Mouse (Mus musculus): Measurements from ENCODE around the gene Gm7879. TPM values are rescaled to one million over a fixed set of nuclear protein-coding genes. Genes with fewer than 3 reads are reported as not detected.
A peak's percentile ranks its signal among the peaks of the same experiment; 100 is the strongest.
"Not testable (repeated sequence)": the region's sequence is repeated elsewhere in the genome, so short reads cannot be mapped to it uniquely, and the experiment has no call there.

Gm7879 gene
- 3.5 and 8.0 TPM in 2 replicates for total RNA-seq (2014; fragmentation: Nextera tagmentation)
- 13.4 and 14.1 TPM in 2 replicates for total RNA-seq (2017)

DNA sequence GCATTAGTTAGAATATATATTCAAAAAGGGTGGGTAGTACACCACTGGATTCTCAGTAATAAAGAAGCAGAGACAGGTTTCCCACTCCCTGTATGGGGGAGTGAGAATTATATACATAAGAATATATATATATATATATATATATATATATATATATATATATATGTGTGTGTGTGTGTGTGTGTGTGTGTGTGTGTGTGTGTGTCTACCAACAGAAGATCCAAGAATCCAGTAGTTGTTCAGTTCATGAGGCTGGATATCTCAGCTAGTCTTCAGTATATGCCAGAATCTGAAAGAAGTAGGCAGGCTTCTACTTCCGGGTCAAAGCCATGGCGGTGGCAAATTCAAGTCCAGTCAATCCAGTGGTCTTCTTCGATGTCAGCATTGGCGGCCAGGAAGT is at the start of gene Gm7879:
Gm7879 (plus strand) TSS at position 301 of the 400 bp plus-strand sequence.
- ATAC-seq (replicated peaks; ENCODE audit: poor library complexity, severe bottlenecking) = not testable (repeated sequence)

DNA sequence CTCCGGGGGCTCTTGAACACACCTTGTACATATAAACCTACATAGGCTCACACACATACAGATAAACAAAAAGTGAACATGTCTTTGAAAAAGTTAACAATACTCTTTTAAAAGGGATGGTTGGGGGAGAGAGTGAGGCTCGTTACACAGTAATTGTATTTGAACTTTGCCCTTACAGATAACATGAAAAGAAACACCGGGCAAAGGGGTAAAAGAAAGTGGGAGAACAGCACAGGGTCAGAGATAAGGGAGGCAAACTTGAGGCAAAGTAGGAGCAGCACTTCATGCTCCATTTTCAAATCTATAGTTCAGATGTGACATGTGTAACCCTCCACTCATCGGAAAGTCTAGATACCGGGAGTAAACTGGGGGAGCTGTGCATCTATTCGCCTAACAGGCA is 49.3 kb upstream of the Gm7879 start:
- no peak for ATAC-seq (replicated peaks; ENCODE audit: poor library complexity, severe bottlenecking)

DNA sequence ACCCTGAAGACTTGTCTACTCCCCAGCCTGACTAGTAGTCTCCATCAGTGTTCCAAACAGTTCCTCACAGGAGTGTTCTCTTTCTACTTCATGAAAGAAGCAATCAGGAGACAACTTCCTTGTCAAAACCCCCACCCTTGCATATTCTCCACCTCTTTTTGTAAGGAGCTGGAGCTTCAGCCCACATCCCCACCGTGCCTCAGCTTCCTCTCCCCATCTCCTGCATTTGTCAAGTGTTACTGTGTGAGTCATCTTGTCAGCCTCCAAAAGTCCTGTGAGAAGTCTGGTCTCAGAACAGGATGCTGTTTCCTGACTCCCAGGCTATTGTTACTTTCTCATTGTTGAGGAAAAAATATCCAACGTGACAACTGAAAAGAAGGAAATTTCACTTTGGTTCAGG is 47.6 kb upstream of the Gm7879 start:
- no peak for ATAC-seq (replicated peaks; ENCODE audit: poor library complexity, severe bottlenecking)

DNA sequence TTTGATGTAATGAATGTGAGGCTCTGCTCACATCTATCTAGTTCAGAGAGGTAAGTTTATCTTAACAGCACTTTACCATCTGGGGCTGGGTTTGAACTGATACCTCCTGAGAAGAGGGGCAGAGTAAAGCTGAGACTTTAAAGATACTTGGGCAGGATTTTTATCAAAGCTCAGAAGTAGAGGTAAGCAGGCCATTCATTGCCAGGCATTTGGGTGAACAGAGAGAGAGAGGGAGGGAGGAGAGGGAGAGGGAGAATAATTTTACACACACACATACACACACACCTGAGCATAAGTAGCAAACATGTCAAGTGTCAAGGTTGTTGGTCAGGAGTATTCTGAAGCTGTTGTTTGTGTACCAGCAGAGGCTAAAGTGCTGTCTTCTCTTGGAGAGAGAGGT is 44.7 kb upstream of the Gm7879 start, which contains the start of gene Cd38:
Cd38 (plus strand) TSS at position 301 of the 400 bp plus-strand sequence.
- ATAC-seq (replicated peaks; ENCODE audit: poor library complexity, severe bottlenecking) = no peak

DNA sequence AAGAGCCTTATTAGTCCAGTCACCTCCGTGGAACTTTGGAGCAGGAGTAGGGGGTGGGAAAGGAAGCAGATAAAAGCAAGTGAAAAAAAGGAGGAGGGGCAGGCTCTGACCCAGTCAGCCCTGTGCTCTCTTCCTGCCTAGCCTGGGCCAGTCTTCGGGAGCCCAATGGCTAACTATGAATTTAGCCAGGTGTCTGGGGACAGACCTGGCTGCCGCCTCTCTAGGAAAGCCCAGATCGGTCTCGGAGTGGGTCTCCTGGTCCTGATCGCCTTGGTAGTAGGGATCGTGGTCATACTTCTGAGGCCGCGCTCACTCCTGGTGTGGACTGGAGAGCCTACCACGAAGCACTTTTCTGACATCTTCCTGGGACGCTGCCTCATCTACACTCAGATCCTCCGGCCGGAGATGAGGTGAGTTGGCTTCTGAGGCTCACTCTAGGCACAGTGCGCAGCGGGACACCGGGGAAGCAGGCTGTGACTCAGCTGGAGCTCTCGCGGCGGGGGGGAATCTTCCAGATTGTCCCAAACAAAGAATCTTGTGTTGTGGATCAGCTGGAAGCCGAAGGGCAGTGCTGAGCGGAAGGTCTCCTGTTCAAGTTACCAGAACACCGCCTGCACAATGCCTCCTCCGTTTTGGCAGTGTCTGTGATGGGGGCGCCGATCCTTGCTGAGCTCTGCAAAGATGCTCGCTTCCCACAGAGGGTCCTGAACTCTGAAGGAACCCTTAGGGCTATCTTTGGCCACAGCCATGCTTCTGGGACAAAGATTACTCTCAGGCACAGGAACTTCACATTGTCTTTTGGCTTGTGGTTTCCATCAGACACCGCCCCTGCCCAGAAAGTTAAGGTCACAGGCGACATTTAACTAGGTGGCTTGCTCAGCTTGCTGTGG is 44.0 kb upstream of the Gm7879 start:
- ATAC-seq (replicated peaks; ENCODE audit: poor library complexity, severe bottlenecking) = peak; percentile 46

- ATAC-seq (replicated peaks; ENCODE audit: poor library complexity, severe bottlenecking) = peak; percentile 70
Measured at GRCm38 (mm10) chr5:43871845-43872244, 41.1 kb upstream of the Gm7879 start.

DNA sequence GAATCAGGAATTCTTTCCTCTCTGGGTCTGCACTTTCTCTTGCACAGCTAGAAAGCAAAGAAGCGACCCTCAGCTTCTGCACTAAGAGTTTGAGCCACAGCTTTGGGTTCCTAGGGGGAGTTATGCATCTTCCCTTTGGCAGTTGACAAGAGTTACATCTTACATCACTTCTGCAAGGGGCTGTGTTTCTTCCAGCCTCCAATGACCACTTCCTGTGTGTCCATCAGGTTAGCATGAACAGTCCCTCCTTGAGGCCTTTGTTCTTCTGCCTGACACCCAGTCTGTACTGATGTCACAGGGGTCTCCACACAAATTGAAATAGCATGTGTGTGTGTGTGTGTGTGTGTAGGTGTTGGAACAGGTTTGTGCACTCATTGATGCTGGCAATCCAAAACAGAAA is 40.3 kb upstream of the Gm7879 start:
- peak; percentile 70 for ATAC-seq (replicated peaks; ENCODE audit: poor library complexity, severe bottlenecking)

GRCm38 (mm10) chr5:43882034-43882433 is 30.9 kb upstream of the Gm7879 start:
- peak; percentile 81 for ATAC-seq (replicated peaks; ENCODE audit: poor library complexity, severe bottlenecking)

DNA sequence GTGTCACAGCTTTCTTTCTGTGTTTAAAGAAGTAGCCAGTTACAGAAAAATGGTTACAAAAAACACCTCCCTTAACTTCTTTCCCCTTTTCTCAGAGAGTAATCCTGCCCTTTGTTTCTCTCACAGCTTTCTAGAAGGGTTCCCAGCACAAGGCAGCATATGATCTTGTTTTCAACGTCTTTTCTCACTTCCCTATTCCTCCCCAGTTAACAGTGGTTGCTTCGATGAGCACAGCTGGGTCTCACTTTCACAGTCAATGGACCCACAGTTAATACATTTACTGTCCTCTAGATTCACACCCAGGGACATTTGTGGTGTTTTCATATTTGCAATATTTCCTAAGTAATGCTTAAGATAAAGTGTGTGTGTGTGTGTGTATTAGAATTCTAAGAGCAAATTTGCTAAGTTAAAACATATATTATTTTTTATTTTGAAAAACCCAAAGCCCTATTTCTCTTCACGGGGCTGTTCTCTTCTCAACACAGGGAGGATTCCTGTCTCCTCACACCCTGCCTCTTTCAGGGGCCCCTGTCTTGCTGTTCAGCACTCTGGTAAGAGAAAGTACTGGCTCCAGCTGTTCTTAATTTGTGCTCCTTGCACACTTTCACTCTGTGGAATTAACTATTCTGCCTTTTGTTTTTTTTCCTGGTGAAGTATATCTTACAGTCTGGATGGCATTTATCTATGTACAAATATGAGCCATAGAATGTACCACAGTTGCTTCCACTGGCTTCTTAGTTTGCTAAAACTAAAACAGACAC is 27.7 kb upstream of the Gm7879 start:
- peak; percentile 68 for ATAC-seq (replicated peaks; ENCODE audit: poor library complexity, severe bottlenecking)

GRCm38 (mm10) chr5:43892386-43892785 is 20.6 kb upstream of the Gm7879 start:
- ATAC-seq (replicated peaks; ENCODE audit: poor library complexity, severe bottlenecking) = peak; percentile 78

DNA sequence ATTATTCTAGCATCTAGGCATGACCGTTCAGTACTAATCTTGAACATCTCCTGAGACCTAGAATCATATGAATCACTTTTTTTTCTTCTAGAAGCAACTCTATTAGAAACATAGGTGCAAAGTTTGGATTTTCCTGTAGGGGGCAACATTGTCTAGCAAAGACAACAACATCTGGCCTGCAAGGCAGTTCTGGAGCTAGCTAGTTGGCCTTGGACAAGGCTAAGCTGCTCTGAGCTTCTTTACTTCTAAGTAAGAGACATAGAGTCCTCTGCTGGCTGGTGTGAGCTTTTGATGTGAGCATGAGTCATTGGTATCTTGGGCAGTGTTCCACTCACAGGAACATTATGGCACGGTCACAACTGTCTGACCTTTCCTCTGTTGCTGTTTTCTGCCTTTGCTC is 18.8 kb upstream of the Gm7879 start:
- ATAC-seq (replicated peaks; ENCODE audit: poor library complexity, severe bottlenecking) = peak; percentile 75

DNA sequence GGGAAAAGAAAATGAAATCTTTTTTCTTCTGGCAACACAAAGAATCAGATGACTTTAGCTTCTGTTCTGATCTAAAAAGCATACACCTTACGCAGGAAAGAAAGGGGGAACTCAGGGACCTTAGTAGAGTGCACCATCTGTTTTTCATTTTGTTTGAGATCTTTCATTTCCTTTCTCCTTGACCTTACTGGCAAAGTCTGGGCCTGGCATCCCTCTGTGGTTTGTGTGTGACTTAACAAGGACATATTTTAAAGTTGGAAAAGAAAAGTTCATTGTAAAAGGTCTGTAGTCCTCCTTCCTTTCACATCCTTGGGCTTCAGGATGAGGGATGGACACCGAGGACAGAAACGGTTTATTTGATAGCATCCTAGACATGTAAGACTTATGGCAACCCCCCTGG is 17.0 kb upstream of the Gm7879 start:
- no peak for ATAC-seq (replicated peaks; ENCODE audit: poor library complexity, severe bottlenecking)

GRCm38 (mm10) chr5:43904685-43905084 is 8.3 kb upstream of the Gm7879 start:
- ATAC-seq (replicated peaks; ENCODE audit: poor library complexity, severe bottlenecking) = no peak

- no peak for ATAC-seq (replicated peaks; ENCODE audit: poor library complexity, severe bottlenecking)
Measured at GRCm38 (mm10) chr5:43909213-43909612, 3.7 kb upstream of the Gm7879 start.

DNA sequence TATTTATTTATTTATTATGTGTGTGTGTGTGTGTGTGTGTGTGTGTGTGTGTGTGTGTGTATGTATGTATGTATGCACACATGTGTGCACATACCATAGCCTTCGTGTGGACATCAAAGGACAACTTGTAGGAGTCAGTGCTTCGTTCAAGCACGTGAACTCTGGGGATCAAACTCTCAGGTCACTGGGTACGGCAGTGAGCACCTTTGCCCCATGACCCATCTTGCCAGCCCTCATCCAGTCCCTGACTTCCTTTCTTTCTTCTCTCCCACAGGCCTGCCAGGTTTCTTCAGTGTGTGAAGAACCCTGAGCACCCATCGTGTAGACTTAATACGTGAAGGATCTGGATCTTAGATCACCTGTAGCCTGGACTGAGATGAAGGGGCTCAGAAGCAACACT is 2.9 kb upstream of the Gm7879 start:
- no peak for ATAC-seq (replicated peaks; ENCODE audit: poor library complexity, severe bottlenecking)

GRCm38 (mm10) chr5:43915261-43915886 is 2.4 kb downstream of the Gm7879 start:
- ATAC-seq (replicated peaks; ENCODE audit: poor library complexity, severe bottlenecking) = peak; percentile 81

DNA sequence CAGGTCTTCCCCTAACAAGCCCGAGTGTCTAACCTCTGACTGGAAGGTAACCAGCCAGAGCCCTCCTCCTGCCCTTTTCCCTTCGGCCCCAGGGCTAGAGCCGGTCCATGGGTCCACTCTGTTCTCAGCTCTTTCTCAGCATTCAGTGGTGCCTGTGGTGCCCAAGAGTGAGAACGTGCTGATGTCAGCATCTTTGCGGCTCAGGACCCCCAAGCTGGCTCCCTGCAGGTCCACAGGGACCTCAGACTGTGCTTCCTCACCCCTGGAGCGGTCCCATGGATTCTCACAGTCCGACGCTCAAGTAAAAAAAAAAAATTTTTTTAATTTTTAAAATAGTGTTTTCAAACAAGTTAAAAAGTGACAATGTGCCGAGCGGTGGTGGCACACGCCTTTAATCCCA is 8.9 kb downstream of the Gm7879 start:
- no peak for ATAC-seq (replicated peaks; ENCODE audit: poor library complexity, severe bottlenecking)

DNA sequence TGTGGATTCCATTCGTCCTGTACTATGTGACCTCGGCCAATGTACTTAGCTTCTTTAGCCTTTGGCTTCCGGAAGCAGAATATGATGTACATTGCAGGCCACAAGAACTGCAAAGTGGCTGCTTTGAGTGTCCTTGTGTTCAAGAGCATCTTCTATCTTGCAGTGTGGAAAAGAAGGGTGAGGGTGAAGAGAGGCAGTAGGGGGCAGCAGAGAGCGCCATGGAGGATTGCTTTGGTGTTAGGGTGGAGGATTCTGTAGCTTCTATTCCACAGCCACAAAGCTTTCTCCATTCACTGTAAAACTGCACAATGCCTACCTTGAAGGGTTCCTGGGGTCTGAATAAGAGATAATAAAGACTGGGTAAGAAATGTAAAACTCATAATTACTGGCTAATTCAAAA is 11.0 kb downstream of the Gm7879 start:
- peak; percentile 82 for ATAC-seq (replicated peaks; ENCODE audit: poor library complexity, severe bottlenecking)

GRCm38 (mm10) chr5:43927729-43928128 is 14.8 kb downstream of the Gm7879 start:
- ATAC-seq (replicated peaks; ENCODE audit: poor library complexity, severe bottlenecking) = no peak

DNA sequence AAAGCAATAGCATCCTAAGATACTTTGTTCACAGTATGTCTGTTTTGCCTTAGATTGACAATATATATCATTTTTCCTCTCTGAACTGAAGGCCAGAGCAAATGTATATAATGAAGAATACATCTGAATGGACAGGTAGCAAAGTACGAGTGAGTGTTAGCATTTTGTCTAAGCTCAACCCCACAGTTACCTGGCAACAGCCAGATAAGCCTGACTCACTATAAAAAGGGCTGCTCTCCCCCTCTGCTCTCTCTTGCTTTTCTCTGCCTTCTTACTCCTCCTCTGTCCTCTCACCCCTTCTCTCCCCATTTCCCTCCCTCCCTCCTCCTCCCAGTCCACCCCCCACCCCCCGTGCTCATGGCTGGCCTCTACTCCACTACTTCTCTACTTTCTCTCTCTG is 20.3 kb downstream of the Gm7879 start:
- no peak for ATAC-seq (replicated peaks; ENCODE audit: poor library complexity, severe bottlenecking)

Data from granulocyte monocyte progenitor cell, adult 5-6 weeks (primary cell).